Mouse (Mus musculus) ES-Bruce4 (cell line): ENCODE measurements around the gene Cartpt.

Experiments used
- CTCF ChIP-seq: IDR thresholded peaks from one replicate; pipeline ENCODE4 v1.8.1; 2011; ENCODE audit warnings: low read depth, low read length
- EP300 ChIP-seq: IDR thresholded peaks from 2 replicates; pipeline ENCODE4 v1.6.1; 2011; ENCODE audit warnings: low read depth, low read length; ENCODE audit not compliant: insufficient read depth
- POLR2A ChIP-seq: IDR thresholded peaks from one replicate; pipeline ENCODE4 v1.8.1; 2011; ENCODE audit warnings: low read length; ENCODE audit not compliant: insufficient read depth

DNA sequence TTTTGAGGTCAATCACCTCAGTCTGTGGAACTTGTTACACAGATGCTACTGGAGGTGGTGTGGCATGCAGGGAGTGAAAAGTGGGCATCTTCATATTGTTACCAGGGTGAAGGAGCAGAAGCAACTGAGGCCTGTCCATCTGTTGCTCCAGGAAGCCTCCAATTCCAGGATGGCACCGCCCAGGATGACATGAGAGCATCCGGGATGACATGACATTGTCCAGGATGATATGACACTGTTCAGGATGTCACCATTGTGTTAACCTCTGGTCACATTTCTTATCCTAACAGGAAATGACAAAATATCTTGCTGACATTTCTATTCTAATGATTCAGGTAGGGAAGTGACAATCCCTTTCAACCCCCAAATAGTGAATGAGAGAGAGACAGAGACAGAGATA is 47.8 kb downstream of the Cartpt start:
- TF ChIP-seq CTCF (no peak), POLR2A (no peak), EP300 (no peak)
